Mouse (Mus musculus) bone marrow macrophage, adult 2 months (primary cell): ENCODE results near the gene Plau. TPM values are rescaled to one million over a fixed set of nuclear protein-coding genes. Genes with fewer than 3 reads are reported as not detected.

ENCODE experiments used
- H3K27ac ChIP-seq: 2 replicates; pipeline ENCODE4 v1.5.1; 2012; ENCODE audit warnings: low read depth, low read length; ENCODE audit not compliant: insufficient read depth
- H3K4me1 ChIP-seq: 2 replicates; pipeline ENCODE4 v1.6.1; 2012; ENCODE audit warnings: low read length; ENCODE audit not compliant: control insufficient read depth, insufficient read depth
- H3K4me3 ChIP-seq: 2 replicates; pipeline ENCODE4 v1.5.1; 2012; ENCODE audit warnings: mild to moderate bottlenecking, low read length, moderate library complexity; ENCODE audit not compliant: insufficient read depth
- CTCF ChIP-seq: IDR thresholded peaks from 2 replicates; pipeline ENCODE4 v1.5.1; 2012; ENCODE audit warnings: low read depth, mild to moderate bottlenecking, low read length, moderate library complexity
- POLR2A ChIP-seq: IDR thresholded peaks from 2 replicates; pipeline ENCODE4 v1.6.1; 2012; ENCODE audit warnings: mild to moderate bottlenecking, low read depth, low read length, borderline replicate concordance
- polyA plus RNA-seq: library from polyadenylated mRNA; stranded (reverse); fragments of >200 nt; gene quantifications from 2 replicates; pipeline ENCODE4 v1.2.4, GENCODE M21; 2012; ENCODE audit not compliant: missing spikeins, insufficient read depth, insufficient read length

Plau gene
- polyA plus RNA-seq, 1 experiment, result 16.7 TPM

GRCm38 (mm10) chr14:20885091-20885888 is 48.8 kb downstream of the Plau start:
- Histone ChIP-seq H3K4me3 (peak overlapping the region; percentile 40), H3K4me1 (peaks cover 20% of the 10 kb centered on the region)

GRCm38 (mm10) chr14:20886266-20886665 is 49.8 kb downstream of the Plau start:
- TF ChIP-seq CTCF, result peak; percentile 30; the same call in 1 of the 2 replicates
- no peak for TF ChIP-seq POLR2A
- Histone ChIP-seq H3K4me3 (no peak overlapping the region), H3K4me1 (peaks cover 21% of the 10 kb centered on the region), H3K27ac (peak overlapping the region; percentile 94)

More at GRCm38 (mm10) chr14:20885091-20885888, 48.8 kb downstream of the Plau start:
- H3K27ac ChIP-seq, result peak overlapping the region; percentile 94
- TF ChIP-seq POLR2A, result no peak
- no peak for TF ChIP-seq CTCF

GRCm38 (mm10) chr14:20887541-20888085 is 51.2 kb downstream of the Plau start:
- Histone ChIP-seq H3K4me3 (no peak overlapping the region), H3K27ac (no peak overlapping the region), H3K4me1 (peaks cover 31% of the 10 kb centered on the region)
- TF ChIP-seq POLR2A, result no peak
- no peak for TF ChIP-seq CTCF

GRCm38 (mm10) chr14:20891941-20892402 is 55.5 kb downstream of the Plau start:
- Histone ChIP-seq H3K4me1 (peaks cover 23% of the 10 kb centered on the region), H3K27ac (peak overlapping the region; percentile 5), H3K4me3 (peak overlapping the region; percentile 29; the same call in 1 of the 2 replicates)
- no peak for TF ChIP-seq POLR2A
- TF ChIP-seq CTCF, result no peak

Other genes starting within 250 kb of the Plau start
- gene Usp54, start 195.6 kb upstream of the Plau start, polyA plus RNA-seq, result 2.9 and 3.4 TPM in 2 replicates
- gene Myoz1, start 180.1 kb upstream of the Plau start, polyA plus RNA-seq, result 2.4 and 5.1 TPM in 2 replicates
- not detected in 2 replicates for gene Synpo2l, start 168.3 kb upstream of the Plau start, polyA plus RNA-seq
- gene Sec24c, start 162.4 kb upstream of the Plau start, polyA plus RNA-seq, result 64.1 and 73.0 TPM in 2 replicates
- 18.5 and 19.0 TPM in 2 replicates for gene Fut11, start 141.7 kb upstream of the Plau start, polyA plus RNA-seq
- 70.7 and 91.5 TPM in 2 replicates for gene Chchd1, start 133.7 kb upstream of the Plau start, polyA plus RNA-seq
- 85.9 and 94.2 TPM in 2 replicates for gene Zswim8, start 129.1 kb upstream of the Plau start, polyA plus RNA-seq
- gene Ndst2, start 102.1 kb upstream of the Plau start, polyA plus RNA-seq, result 60.1 and 63.9 TPM in 2 replicates
- gene Camk2g, start 42.6 kb upstream of the Plau start, polyA plus RNA-seq, result 18.2 and 24.6 TPM in 2 replicates
- gene Vcl, start 92.7 kb downstream of the Plau start, polyA plus RNA-seq, result 12.9 and 13.2 TPM in 2 replicates
- 37.8 and 38.3 TPM in 2 replicates for gene Ap3m1, start 215.8 kb downstream of the Plau start, polyA plus RNA-seq
- 24.2 and 26.6 TPM in 2 replicates for gene Adk, start 215.9 kb downstream of the Plau start, polyA plus RNA-seq